Mouse (Mus musculus) limb, embryonic 14.5 days (tissue): ENCODE measurements around the gene Sh3pxd2b. TPM values are rescaled to one million over a fixed set of nuclear protein-coding genes. Genes with fewer than 3 reads are reported as not detected.

Experiments
- ATAC-seq: fragments of 200-750 bp; cut with Nextera tagmentation; 2 replicates; pipeline ENCODE4 v1.8.0; 2017; ENCODE audit warnings: low read depth, moderate number of reproducible peaks, moderate TSS enrichment; ENCODE audit not compliant: low FRiP score
- DNase-seq: peaks from one replicate; pipeline ENCODE4 v3.0.0-alpha.2; 2015; ENCODE audit warnings: low spot score
- H3K27ac ChIP-seq: fragments of 300-500 bp; sonication (generic); replicated peaks from 2 replicates; pipeline ENCODE4 v1.5.1; 2014; ENCODE audit warnings: low read depth, mild to moderate bottlenecking, low read length, moderate library complexity, mixed read lengths
- H3K27me3 ChIP-seq: fragments of 300-500 bp; sonication (generic); 2 replicates; pipeline ENCODE4 v1.6.1; 2014; ENCODE audit warnings: low read length, mixed read lengths; ENCODE audit not compliant: control insufficient read depth, insufficient read depth
- H3K36me3 ChIP-seq: fragments of 300-500 bp; sonication (generic); 2 replicates; pipeline ENCODE4 v1.6.1; 2014; ENCODE audit warnings: mild to moderate bottlenecking, low read length, moderate library complexity, mixed read lengths; ENCODE audit not compliant: control insufficient read depth, insufficient read depth
- H3K4me1 ChIP-seq: fragments of 300-500 bp; sonication (generic); 2 replicates; pipeline ENCODE4 v1.6.1; 2014; ENCODE audit warnings: antibody characterized with exemption, low read length, mixed read lengths; ENCODE audit not compliant: control insufficient read depth, insufficient read depth
- H3K4me2 ChIP-seq: fragments of 300-500 bp; sonication (generic); replicated peaks from 2 replicates; pipeline ENCODE4 v1.6.1; 2014; ENCODE audit warnings: low read depth, mild to moderate bottlenecking, low read length, moderate library complexity; ENCODE audit not compliant: severe bottlenecking
- H3K4me3 ChIP-seq: fragments of 300-500 bp; sonication (generic); replicated peaks from 2 replicates; pipeline ENCODE4 v1.5.1; 2014; ENCODE audit warnings: low read length
- H3K9ac ChIP-seq: fragments of 300-500 bp; sonication (generic); 2 replicates; pipeline ENCODE4 v1.6.1; 2014; ENCODE audit warnings: mild to moderate bottlenecking, low read depth, low read length, moderate library complexity; ENCODE audit not compliant: severe bottlenecking
- H3K9me3 ChIP-seq: fragments of 300-500 bp; sonication (generic); 2 replicates; pipeline ENCODE4 v1.6.1; 2016; ENCODE audit warnings: low read length; ENCODE audit not compliant: control insufficient read depth
- POLR2A ChIP-seq: fragments of 200-500 bp; IDR thresholded peaks from 2 replicates; pipeline ENCODE4 v1.8.0; 2012; ENCODE audit warnings: inconsistent platforms, mild to moderate bottlenecking, moderate library complexity, borderline replicate concordance; ENCODE audit not compliant: insufficient read depth, insufficient read length; ENCODE audit errors: extremely low read depth
- WGBS: fragments of 180-500 bp; shearing (Covaris S2); extraction: QIAGEN DNeasy Blood & Tissue Kit; methylation state at CpG from one replicate; pipeline ENCODE4 v1.1.7; 2014; 5-methylcytosine and 5-hydroxymethylcytosine counted together
- polyA plus RNA-seq, 2 experiments: library from polyadenylated mRNA; depleted of rRNA in 1 of 2; stranded (reverse) in 1 of 2; unstranded in 1 of 2; fragments of >200 nt; fragmentation: Nextera tagmentation in 1 of 2; extraction: Ambion mirVana in 1 of 2; gene quantifications; 2 replicates each; pipeline versions ENCODE4 v1.2.1 to v1.2.3; 2012 to 2014

Gene Sh3pxd2b
- polyA plus RNA-seq, 2 experiments, result 31.5 to 44.3 TPM

- no peak for TF ChIP-seq POLR2A
- Histone ChIP-seq H3K4me2 (no peak overlapping the region), H3K27me3 (no peaks in the 10 kb centered on the region), H3K4me1 (no peaks in the 10 kb centered on the region), H3K9me3 (no peaks in the 10 kb centered on the region), H3K36me3 (no peaks in the 10 kb centered on the region), H3K27ac (no peak overlapping the region), H3K4me3 (no peak overlapping the region), H3K9ac (no peak overlapping the region)
- WGBS, result 77% methylated on average over 5 of the region's 5 CpGs
- ATAC-seq (no peak), DNase-seq (no peak)
Observed at GRCm38 (mm10) chr11:32475487-32476236, 128.0 kb downstream of the Sh3pxd2b start.

Other genes starting within 250 kb of the Sh3pxd2b start
- gene Il9r, start 147.5 kb upstream of the Sh3pxd2b start, polyA plus RNA-seq (2012; rRNA removed), result 0.54 and 0.73 TPM in 2 replicates
- gene Il9r, start 147.5 kb upstream of the Sh3pxd2b start, polyA plus RNA-seq (2014; fragmentation: Nextera tagmentation; extraction: Ambion mirVana), result 0.21 and 0.32 TPM in 2 replicates
- 31.9 and 46.7 TPM in 2 replicates for gene Snrnp25, start 142.4 kb upstream of the Sh3pxd2b start, polyA plus RNA-seq (2012; rRNA removed)
- 52.1 and 54.5 TPM in 2 replicates for gene Snrnp25, start 142.4 kb upstream of the Sh3pxd2b start, polyA plus RNA-seq (2014; fragmentation: Nextera tagmentation; extraction: Ambion mirVana)
- 136 and 234 TPM in 2 replicates for gene Rhbdf1, start 125.5 kb upstream of the Sh3pxd2b start, polyA plus RNA-seq (2012; rRNA removed)
- gene Rhbdf1, start 125.5 kb upstream of the Sh3pxd2b start, polyA plus RNA-seq (2014; fragmentation: Nextera tagmentation; extraction: Ambion mirVana), result 61.5 and 68.3 TPM in 2 replicates
- 27.1 and 27.9 TPM in 2 replicates for gene Mpg, start 121.3 kb upstream of the Sh3pxd2b start, polyA plus RNA-seq (2012; rRNA removed)
- gene Mpg, start 121.3 kb upstream of the Sh3pxd2b start, polyA plus RNA-seq (2014; fragmentation: Nextera tagmentation; extraction: Ambion mirVana), result 40.1 and 43.9 TPM in 2 replicates
- 88.8 and 114 TPM in 2 replicates for gene Nprl3, start 80.1 kb upstream of the Sh3pxd2b start, polyA plus RNA-seq (2012; rRNA removed)
- gene Nprl3, start 80.1 kb upstream of the Sh3pxd2b start, polyA plus RNA-seq (2014; fragmentation: Nextera tagmentation; extraction: Ambion mirVana), result 29.4 and 30.9 TPM in 2 replicates
- 70.0 and 113 TPM in 2 replicates for gene Hba-x, start 71.4 kb upstream of the Sh3pxd2b start, polyA plus RNA-seq (2012; rRNA removed)
- 197 and 201 TPM in 2 replicates for gene Hba-x, start 71.4 kb upstream of the Sh3pxd2b start, polyA plus RNA-seq (2014; fragmentation: Nextera tagmentation; extraction: Ambion mirVana)
- gene Hba-a1, start 64.3 kb upstream of the Sh3pxd2b start, polyA plus RNA-seq (2012; rRNA removed), result 4,119 and 4,850 TPM in 2 replicates
- gene Hba-a1, start 64.3 kb upstream of the Sh3pxd2b start, polyA plus RNA-seq (2014; fragmentation: Nextera tagmentation; extraction: Ambion mirVana), result 3,906 and 5,793 TPM in 2 replicates
- 0.87 and 2.4 TPM in 2 replicates for gene Hbq1b, start 60.9 kb upstream of the Sh3pxd2b start, polyA plus RNA-seq (2012; rRNA removed)
- 0.91 and 1.1 TPM in 2 replicates for gene Hbq1b, start 60.9 kb upstream of the Sh3pxd2b start, polyA plus RNA-seq (2014; fragmentation: Nextera tagmentation; extraction: Ambion mirVana)
- gene Hba-a2, start 51.3 kb upstream of the Sh3pxd2b start, polyA plus RNA-seq (2012; rRNA removed), result 9,478 and 10,620 TPM in 2 replicates
- gene Hba-a2, start 51.3 kb upstream of the Sh3pxd2b start, polyA plus RNA-seq (2014; fragmentation: Nextera tagmentation; extraction: Ambion mirVana), result 9,964 and 14,532 TPM in 2 replicates
- gene Hbq1a, start 47.8 kb upstream of the Sh3pxd2b start, polyA plus RNA-seq (2012; rRNA removed), result 0.83 and 1.3 TPM in 2 replicates
- gene Hbq1a, start 47.8 kb upstream of the Sh3pxd2b start, polyA plus RNA-seq (2014; fragmentation: Nextera tagmentation; extraction: Ambion mirVana), result 0.97 and 1.3 TPM in 2 replicates
- 74.2 and 78.1 TPM in 2 replicates for gene Ubtd2, start 107.5 kb downstream of the Sh3pxd2b start, polyA plus RNA-seq (2012; rRNA removed)
- 107 and 118 TPM in 2 replicates for gene Ubtd2, start 107.5 kb downstream of the Sh3pxd2b start, polyA plus RNA-seq (2014; fragmentation: Nextera tagmentation; extraction: Ambion mirVana)
- 0.11 TPM in 1 of 2 replicates, not detected in the other for gene Efcab9, start 184.3 kb downstream of the Sh3pxd2b start, polyA plus RNA-seq (2012; rRNA removed)
- not detected in 2 replicates for gene Efcab9, start 184.3 kb downstream of the Sh3pxd2b start, polyA plus RNA-seq (2014; fragmentation: Nextera tagmentation; extraction: Ambion mirVana)
- gene Stk10, start 185.5 kb downstream of the Sh3pxd2b start, polyA plus RNA-seq (2012; rRNA removed), result 7.1 and 8.3 TPM in 2 replicates
- gene Stk10, start 185.5 kb downstream of the Sh3pxd2b start, polyA plus RNA-seq (2014; fragmentation: Nextera tagmentation; extraction: Ambion mirVana), result 1.9 and 2.5 TPM in 2 replicates